Mouse (Mus musculus) liver, embryonic 13.5 days (tissue): ENCODE measurements around the gene Asap2. TPM values are rescaled to one million over a fixed set of nuclear protein-coding genes. Genes with fewer than 3 reads are reported as not detected.

Experiments used
- ATAC-seq: fragments of 200-750 bp; cut with Nextera tagmentation; 2 replicates; pipeline ENCODE4 v1.8.0; 2017; ENCODE audit warnings: low read depth, mild to moderate bottlenecking, moderate number of reproducible peaks, moderate library complexity
- DNase-seq: peaks from one replicate; pipeline ENCODE4 v3.0.0; 2022
- H3K27ac ChIP-seq: fragments of 300-500 bp; sonication (generic); 2 replicates; pipeline ENCODE4 v1.5.1; 2015; ENCODE audit warnings: moderate library complexity, mild to moderate bottlenecking, inconsistent platforms
- H3K27me3 ChIP-seq: fragments of 300-500 bp; sonication (generic); 2 replicates; pipeline ENCODE4 v1.6.1; 2015; ENCODE audit warnings: mild to moderate bottlenecking, inconsistent platforms
- H3K36me3 ChIP-seq: fragments of 300-500 bp; sonication (generic); 2 replicates; pipeline ENCODE4 v1.6.1; 2015; ENCODE audit warnings: mild to moderate bottlenecking, inconsistent platforms
- H3K4me1 ChIP-seq: fragments of 300-500 bp; sonication (generic); replicated peaks from 2 replicates; pipeline ENCODE4 v1.6.1; 2015; ENCODE audit warnings: inconsistent platforms
- H3K4me2 ChIP-seq: fragments of 300-500 bp; sonication (generic); 2 replicates; pipeline ENCODE4 v1.6.1; 2015; ENCODE audit warnings: inconsistent platforms, mild to moderate bottlenecking, moderate library complexity
- H3K4me3 ChIP-seq: fragments of 300-500 bp; sonication (generic); replicated peaks from 2 replicates; pipeline ENCODE4 v1.5.1; 2015; ENCODE audit warnings: mild to moderate bottlenecking, inconsistent platforms
- H3K9ac ChIP-seq: fragments of 300-500 bp; sonication (generic); 2 replicates; pipeline ENCODE4 v1.6.1; 2015; ENCODE audit warnings: mild to moderate bottlenecking, inconsistent platforms
- H3K9me3 ChIP-seq: fragments of 300-500 bp; sonication (generic); replicated peaks from 2 replicates; pipeline ENCODE4 v1.6.1; 2016; ENCODE audit warnings: inconsistent platforms
- WGBS: fragments of 180-500 bp; shearing (Covaris S2); methylation state at CpG from one replicate; pipeline ENCODE4 v1.1.7; 2015; ENCODE audit not compliant: insufficient replicate concordance; 5-methylcytosine and 5-hydroxymethylcytosine counted together
- polyA plus RNA-seq: library from polyadenylated mRNA; unstranded; fragments of >200 nt; fragmentation: Nextera tagmentation; extraction: Ambion mirVana; gene quantifications from 2 replicates; pipeline ENCODE4 v1.2.1, GENCODE M21; 2015

Asap2 gene
- polyA plus RNA-seq, 1 experiment from 2014 or later = 1.1 TPM

GRCm38 (mm10) chr12:21277352-21277864 lies 287.1 kb downstream of the Asap2 start:
- Histone ChIP-seq H3K4me3 (no peak overlapping the region), H3K4me2 (no peak overlapping the region), H3K27ac (no peak overlapping the region), H3K9ac (no peak overlapping the region), H3K36me3 (no peaks in the 10 kb centered on the region), H3K27me3 (no peaks in the 10 kb centered on the region), H3K9me3 (no peaks in the 10 kb centered on the region), H3K4me1 (0 out of 2 replicates have a peak, but pooled peaks cover 2% of the 10 kb centered on the region)
- DNase-seq (no peak), ATAC-seq (no peak)
- 55% methylated on average over 1 of the region's 1 CpGs for WGBS

- Histone ChIP-seq H3K4me1 (peaks cover 36% of the 10 kb centered on the region), H3K36me3 (peaks cover 5% of the 10 kb centered on the region; the same call in 1 of the 2 replicates), H3K9ac (peak within 1 kb of the TSS; percentile 88), H3K4me3 (peak within 1 kb of the TSS; percentile 89), H3K27ac (peak within 1 kb of the TSS; percentile 81), H3K9me3 (no peaks in the 10 kb centered on the region), H3K27me3 (no peaks in the 10 kb centered on the region), H3K4me2 (peak within 1 kb of the TSS; percentile 93)
- 46% methylated on average over 11 of the region's 11 CpGs for WGBS
- DNase-seq (no peak), ATAC-seq (no peak)
These were observed 294.6 kb downstream of the Asap2 start, which contains the start of gene Cpsf3 for GRCm38 (mm10) chr12:21284761-21285441. Gene Cpsf3 (plus strand): TSS chr12:21285391.

- H3K9ac ChIP-seq = peak overlapping the region; percentile 79
- peaks cover 12% of the 10 kb centered on the region for H3K36me3 ChIP-seq
- no peaks in the 10 kb centered on the region for H3K27me3 ChIP-seq
- peak; percentile 80 for ATAC-seq
- WGBS = under 1% methylated on average over 47 of the region's 47 CpGs
- H3K27ac ChIP-seq = peak overlapping the region; percentile 66
- H3K4me2 ChIP-seq = peak overlapping the region; percentile 93
- DNase-seq = no peak
- no peaks in the 10 kb centered on the region for H3K9me3 ChIP-seq
- peaks cover 36% of the 10 kb centered on the region for H3K4me1 ChIP-seq
- H3K4me3 ChIP-seq = peak overlapping the region; percentile 89
These were observed 295.4 kb downstream of the Asap2 start for GRCm38 (mm10) chr12:21285508-21286242.

- peak within 1 kb of the TSS; percentile 93 for H3K4me2 ChIP-seq
- ATAC-seq (peak; percentile 92), DNase-seq (peak; percentile 97)
- 0% methylated on average over 28 of the region's 28 CpGs for WGBS
- H3K27me3 ChIP-seq = no peaks in the 10 kb centered on the region
- peak within 1 kb of the TSS; percentile 89 for H3K4me3 ChIP-seq
- peaks cover 36% of the 10 kb centered on the region for H3K4me1 ChIP-seq
- peak within 1 kb of the TSS; percentile 88 for H3K9ac ChIP-seq
- peaks cover 16% of the 10 kb centered on the region for H3K36me3 ChIP-seq
- no peaks in the 10 kb centered on the region for H3K9me3 ChIP-seq
- peak within 1 kb of the TSS; percentile 81 for H3K27ac ChIP-seq
These were observed 296.0 kb downstream of the Asap2 start, which contains the start of gene Itgb1bp1 for GRCm38 (mm10) chr12:21286243-21286622. Gene Itgb1bp1 (minus strand): TSS chr12:21286284.

GRCm38 (mm10) chr12:21286712-21287650 lies 296.7 kb downstream of the Asap2 start:
- Histone ChIP-seq H3K9ac (peak overlapping the region; percentile 88), H3K27me3 (no peaks in the 10 kb centered on the region), H3K4me2 (peak overlapping the region; percentile 93), H3K4me3 (peak overlapping the region; percentile 89), H3K36me3 (peaks cover 24% of the 10 kb centered on the region), H3K9me3 (no peaks in the 10 kb centered on the region), H3K4me1 (peaks cover 36% of the 10 kb centered on the region), H3K27ac (peak overlapping the region; percentile 81)
- DNase-seq = no peak
- 15% methylated on average over 18 of the region's 18 CpGs for whole genome bisulfite sequencing
- ATAC-seq = no peak

GRCm38 (mm10) chr12:21288716-21289395 lies 298.6 kb downstream of the Asap2 start:
- no peak overlapping the region for H3K4me2 ChIP-seq
- H3K9me3 ChIP-seq = no peaks in the 10 kb centered on the region
- no peak for DNase-seq
- no peak overlapping the region for H3K4me3 ChIP-seq
- no peaks in the 10 kb centered on the region for H3K27me3 ChIP-seq
- 79% methylated on average over 3 of the region's 3 CpGs for WGBS
- no peak for ATAC-seq
- H3K4me1 ChIP-seq = peaks cover 34% of the 10 kb centered on the region
- peaks cover 42% of the 10 kb centered on the region for H3K36me3 ChIP-seq
- no peak overlapping the region for H3K9ac ChIP-seq
- no peak overlapping the region for H3K27ac ChIP-seq

GRCm38 (mm10) chr12:21289651-21290050 lies 299.4 kb downstream of the Asap2 start:
- Histone ChIP-seq H3K4me2 (no peak overlapping the region), H3K4me3 (no peak overlapping the region), H3K27ac (no peak overlapping the region), H3K9me3 (no peaks in the 10 kb centered on the region), H3K27me3 (no peaks in the 10 kb centered on the region), H3K4me1 (peaks cover 34% of the 10 kb centered on the region), H3K9ac (no peak overlapping the region), H3K36me3 (peaks cover 50% of the 10 kb centered on the region)
- WGBS = 74% methylated on average over 6 of the region's 6 CpGs
- DNase-seq (no peak), ATAC-seq (no peak)

- Histone ChIP-seq H3K4me1 (peaks cover 15% of the 10 kb centered on the region), H3K27ac (no peak overlapping the region), H3K4me2 (no peak overlapping the region), H3K27me3 (no peaks in the 10 kb centered on the region), H3K36me3 (peaks cover 88% of the 10 kb centered on the region), H3K9ac (no peak overlapping the region), H3K9me3 (no peaks in the 10 kb centered on the region), H3K4me3 (no peak overlapping the region)
- DNase-seq (no peak), ATAC-seq (no peak)
- 87% methylated on average over 11 of the region's 11 CpGs for WGBS
These were observed 308.6 kb downstream of the Asap2 start for GRCm38 (mm10) chr12:21298856-21299255.

GRCm38 (mm10) chr12:21301324-21301723 lies 311.1 kb downstream of the Asap2 start:
- H3K27me3 ChIP-seq = no peaks in the 10 kb centered on the region
- 65% methylated on average over 7 of the region's 7 CpGs for WGBS
- H3K4me3 ChIP-seq = no peak overlapping the region
- H3K27ac ChIP-seq = no peak overlapping the region; the same call in 1 of the 2 replicates
- H3K9me3 ChIP-seq = no peaks in the 10 kb centered on the region
- H3K4me1 ChIP-seq = peaks cover 15% of the 10 kb centered on the region
- peaks cover 86% of the 10 kb centered on the region for H3K36me3 ChIP-seq
- no peak overlapping the region for H3K4me2 ChIP-seq
- no peak for DNase-seq
- H3K9ac ChIP-seq = no peak overlapping the region
- peak; percentile 32 for ATAC-seq

- Histone ChIP-seq H3K9me3 (no peaks in the 10 kb centered on the region), H3K4me1 (peaks cover 15% of the 10 kb centered on the region), H3K4me3 (no peak overlapping the region), H3K4me2 (no peak overlapping the region), H3K9ac (no peak overlapping the region), H3K27ac (no peak overlapping the region; the same call in 1 of the 2 replicates), H3K27me3 (no peaks in the 10 kb centered on the region), H3K36me3 (peaks cover 86% of the 10 kb centered on the region)
- 0 out of 2 replicates have a peak, but pooled peaks have one; percentile 11 for ATAC-seq
- no peak for DNase-seq
- 73% methylated on average over 8 of the region's 8 CpGs for WGBS
These were observed 311.7 kb downstream of the Asap2 start for GRCm38 (mm10) chr12:21301932-21302331.
